Mouse (Mus musculus): ENCODE measurements around the gene Prkcb.

GRCm38 (mm10) chr7:122429134-122429533, 140.6 kb downstream of the Prkcb start:
- TF ChIP-seq MYOG (IDR thresholded peaks at IDR 0.05; ENCODE audit: control insufficient read depth, extremely low read depth, insufficient read length), result no peak
- TF ChIP-seq MAX (IDR thresholded peaks at IDR 0.05), result no peak
- no peak for TF ChIP-seq CTCF (IDR thresholded peaks at IDR 0.05; ENCODE audit: control insufficient read depth, insufficient read depth, insufficient read length)
- no peak for TF ChIP-seq USF1 (IDR thresholded peaks at IDR 0.05; ENCODE audit: low read depth)
